Mouse (Mus musculus) small intestine, adult 2 months (tissue): Measurements from ENCODE around the gene Nup155.

Experiments
- CTCF ChIP-seq: fragments of 200-500 bp; IDR thresholded peaks from 2 replicates; pipeline ENCODE4 v1.5.1; 2012; ENCODE audit warnings: low read depth, mild to moderate bottlenecking, control low read depth, inconsistent platforms, low read length, moderate library complexity, mixed read lengths; ENCODE audit not compliant: insufficient replicate concordance, insufficient read length; ENCODE audit errors: extremely low read depth
- POLR2A ChIP-seq: fragments of 200-500 bp; IDR thresholded peaks from 2 replicates; pipeline ENCODE4 v1.6.1; 2012; ENCODE audit warnings: low read depth, mild to moderate bottlenecking, control low read depth, inconsistent platforms, low read length, moderate library complexity

DNA sequence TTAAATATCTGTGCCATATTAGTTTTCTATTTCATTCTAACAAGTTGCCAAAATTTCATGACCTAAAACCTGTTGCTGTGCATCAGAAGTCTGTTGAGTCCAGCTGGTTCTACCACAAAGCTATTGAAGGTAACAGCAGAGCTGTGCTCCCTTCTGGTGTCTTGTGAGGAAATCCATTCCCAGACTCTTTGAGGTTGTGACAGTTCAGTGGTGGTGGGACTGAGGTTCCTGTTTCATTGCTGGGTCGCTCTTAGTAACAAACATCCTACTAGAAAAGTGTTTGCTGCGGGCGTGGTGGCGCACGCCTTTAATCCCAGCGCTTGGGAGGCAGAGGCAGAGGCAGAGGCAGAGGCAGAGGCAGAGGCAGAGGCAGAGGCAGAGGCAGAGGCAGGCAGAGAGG lies 99.3 kb downstream of the Nup155 start:
- TF ChIP-seq CTCF (no peak), POLR2A (no peak)
